Mouse (Mus musculus) c-Kit-positive CD71-positive TER-119-negative erythroid progenitor cells, embryonic 14.5 days (primary cell): Measurements from ENCODE around the gene Adamtsl1.

ENCODE experiments used
- DNase-seq: peaks from one replicate; pipeline ENCODE4 v3.0.0-alpha.2; 2013; ENCODE audit warnings: low read depth

Gene Adamtsl1

GRCm38 (mm10) chr4:86314442-86314841, 800.5 kb downstream of the Adamtsl1 start:
- no peak for DNase-seq

- DNase-seq: no peak
These were observed 801.1 kb downstream of the Adamtsl1 start for GRCm38 (mm10) chr4:86315122-86315521.

DNA sequence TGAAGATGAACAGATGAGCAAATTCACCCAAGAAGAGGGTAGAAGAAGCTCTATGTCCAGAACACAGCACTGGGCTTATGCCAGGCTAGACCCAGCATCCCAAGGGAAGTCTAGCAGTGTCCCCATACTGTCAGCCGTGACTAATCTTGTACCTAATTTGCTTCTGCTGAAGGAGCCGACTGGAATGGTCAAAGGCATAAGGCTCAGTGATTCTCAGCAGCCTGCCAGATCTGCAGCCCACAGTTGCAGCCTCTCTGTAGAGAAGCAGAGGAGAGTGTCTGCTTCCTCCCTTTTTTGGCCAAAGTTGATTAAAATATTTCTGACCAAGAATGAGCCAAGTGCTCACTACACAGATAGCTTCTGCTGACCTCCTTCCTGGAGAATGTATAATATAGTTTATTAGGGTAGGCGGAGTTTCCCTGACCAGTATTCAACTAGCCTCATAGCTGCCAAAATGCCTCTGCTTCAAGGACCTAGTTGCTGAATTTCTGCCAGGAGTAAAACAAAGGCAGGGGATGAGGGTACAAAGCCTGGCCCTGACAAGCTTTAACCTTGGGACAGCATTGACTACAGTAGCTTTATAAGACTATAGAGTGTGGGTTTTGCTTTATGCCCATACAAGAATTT, 804.1 kb downstream of the Adamtsl1 start:
- no peak for DNase-seq

- no peak for DNase-seq
These were observed 811.4 kb downstream of the Adamtsl1 start for GRCm38 (mm10) chr4:86325411-86325810.

DNA sequence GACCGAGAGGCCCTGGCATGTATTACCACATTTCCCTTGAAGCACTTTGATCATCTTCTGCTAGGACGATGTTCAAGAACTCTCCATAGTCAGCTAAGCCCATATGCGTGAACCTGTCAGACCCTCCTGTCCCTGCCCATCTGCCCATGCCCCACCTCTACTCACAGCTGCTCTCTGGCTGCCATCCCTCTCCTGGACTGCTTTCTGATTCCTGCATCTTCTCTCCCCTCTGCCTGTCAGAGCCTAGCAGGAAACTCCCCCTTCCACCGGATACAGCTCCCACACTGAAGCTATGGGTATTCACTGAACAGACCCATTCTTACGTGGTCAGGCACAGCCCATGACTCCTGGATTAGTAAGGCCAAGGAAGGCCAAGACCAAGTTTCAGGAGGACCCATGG, 812.0 kb downstream of the Adamtsl1 start:
- no peak for DNase-seq

- DNase-seq: no peak
These were observed 812.7 kb downstream of the Adamtsl1 start for GRCm38 (mm10) chr4:86326638-86327037.

- DNase-seq: no peak
These were observed 815.5 kb downstream of the Adamtsl1 start for GRCm38 (mm10) chr4:86329481-86329880.

GRCm38 (mm10) chr4:86335861-86336415, 822.0 kb downstream of the Adamtsl1 start:
- DNase-seq: no peak

- no peak for DNase-seq
These were observed 823.3 kb downstream of the Adamtsl1 start for GRCm38 (mm10) chr4:86337216-86337765.

- no peak for DNase-seq
These were observed 835.4 kb downstream of the Adamtsl1 start for GRCm38 (mm10) chr4:86349341-86349740.

- no peak for DNase-seq
These were observed 838.1 kb downstream of the Adamtsl1 start for GRCm38 (mm10) chr4:86352121-86352520.

DNA sequence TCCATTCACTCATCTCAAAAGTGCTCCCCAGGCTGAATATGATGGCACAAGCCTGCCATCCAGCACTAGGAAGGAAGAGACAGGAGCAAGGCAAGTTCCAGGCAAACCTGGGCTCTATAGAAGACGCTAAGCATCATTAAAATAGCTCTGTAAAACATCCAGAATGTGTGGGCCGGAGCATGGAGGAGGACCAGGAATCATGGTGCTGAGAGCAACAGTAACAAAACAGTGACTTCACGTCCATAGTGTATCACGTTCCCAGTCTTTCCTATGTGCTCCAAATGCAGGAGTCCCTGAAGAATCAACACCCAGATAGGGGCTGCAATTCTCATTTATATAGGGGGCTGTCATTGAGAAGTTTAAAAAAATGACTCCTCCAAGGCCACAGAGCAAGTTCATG, 839.6 kb downstream of the Adamtsl1 start:
- no peak for DNase-seq

DNA sequence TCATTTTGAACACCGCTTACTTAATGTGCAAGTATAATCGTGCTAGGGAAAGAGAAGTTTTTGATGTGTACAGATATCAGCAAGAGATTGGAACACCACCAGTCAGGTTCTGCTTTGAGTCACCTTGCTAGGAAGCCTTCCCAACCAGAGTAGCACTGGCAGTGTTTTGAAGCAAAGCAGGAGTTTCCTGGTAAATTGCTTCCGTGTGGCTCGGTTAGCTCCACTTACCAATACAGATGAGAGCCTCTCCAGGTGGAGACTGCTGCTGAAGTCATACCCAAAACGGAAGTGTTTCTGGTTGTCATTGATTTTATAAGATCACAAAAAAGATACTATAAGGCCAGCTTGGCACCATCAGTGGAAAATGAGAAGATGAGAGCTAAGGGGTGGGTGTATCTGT, 845.4 kb downstream of the Adamtsl1 start:
- no peak for DNase-seq

GRCm38 (mm10) chr4:86369055-86369454, 855.1 kb downstream of the Adamtsl1 start:
- no peak for DNase-seq

GRCm38 (mm10) chr4:86373166-86373565, 859.2 kb downstream of the Adamtsl1 start:
- no peak for DNase-seq

GRCm38 (mm10) chr4:86383124-86383523, 869.2 kb downstream of the Adamtsl1 start:
- no peak for DNase-seq

- no peak for DNase-seq
These were observed 871.1 kb downstream of the Adamtsl1 start for GRCm38 (mm10) chr4:86385121-86385520.

DNA sequence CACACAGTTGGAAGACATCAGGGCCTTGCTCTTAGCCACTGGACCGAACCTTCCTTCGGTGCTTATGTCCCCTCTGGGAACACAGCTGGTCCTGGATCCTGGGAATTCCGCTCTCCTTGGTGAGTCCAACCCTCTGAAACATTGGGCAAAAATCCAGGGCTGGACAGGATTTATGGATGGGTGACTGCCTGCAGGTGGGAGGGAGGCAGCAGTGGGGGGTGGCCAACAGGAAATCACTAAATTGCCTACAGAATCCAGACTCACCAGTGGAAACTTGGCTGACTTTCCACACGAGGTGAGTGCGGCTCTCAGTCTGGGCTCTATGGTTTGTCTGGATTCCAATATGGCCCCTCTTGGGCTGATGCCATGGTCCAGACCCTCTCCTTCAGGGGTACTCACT, 874.5 kb downstream of the Adamtsl1 start:
- no peak for DNase-seq

DNA sequence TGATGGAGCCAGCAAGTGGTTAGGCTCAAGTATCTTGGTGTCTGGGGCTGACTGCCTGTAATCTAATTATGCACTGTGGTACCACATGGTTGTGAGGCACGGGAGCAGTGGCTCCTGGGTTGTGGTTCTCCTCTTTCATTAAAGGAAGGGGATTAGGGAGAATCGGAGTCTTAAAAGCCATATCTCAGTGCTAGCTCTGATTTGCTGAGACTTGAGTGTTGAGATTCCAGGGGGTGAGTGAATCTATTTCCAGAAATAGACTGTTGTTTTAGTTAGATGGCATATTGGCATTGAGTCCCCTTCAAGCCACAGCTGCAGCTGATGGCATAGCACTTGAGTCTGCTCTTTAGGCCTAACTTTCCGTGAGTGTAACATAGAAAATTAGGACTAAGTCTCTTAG, 877.2 kb downstream of the Adamtsl1 start:
- no peak for DNase-seq

GRCm38 (mm10) chr4:86395636-86396035, 881.7 kb downstream of the Adamtsl1 start:
- DNase-seq: no peak

GRCm38 (mm10) chr4:86396672-86397288, 882.8 kb downstream of the Adamtsl1 start:
- DNase-seq: no peak

DNA sequence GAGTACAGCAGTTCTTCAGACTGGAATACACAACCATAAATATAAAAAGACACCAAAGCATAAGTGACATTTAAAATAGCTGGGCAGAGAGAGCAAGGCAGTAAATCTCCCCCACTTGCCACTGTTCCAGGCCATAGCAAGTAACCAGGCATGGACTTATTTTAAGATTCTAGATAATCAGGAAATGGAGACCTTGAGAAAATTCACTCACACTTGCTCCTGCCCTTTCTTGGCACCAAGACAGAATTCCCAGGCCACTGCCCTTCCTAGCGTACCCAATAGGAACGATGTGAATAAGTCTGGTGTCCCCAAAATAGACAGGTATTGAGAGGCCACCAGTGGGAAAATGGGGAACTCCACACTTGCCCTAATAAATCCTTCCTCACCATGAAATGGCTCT, 883.5 kb downstream of the Adamtsl1 start:
- DNase-seq: no peak

DNA sequence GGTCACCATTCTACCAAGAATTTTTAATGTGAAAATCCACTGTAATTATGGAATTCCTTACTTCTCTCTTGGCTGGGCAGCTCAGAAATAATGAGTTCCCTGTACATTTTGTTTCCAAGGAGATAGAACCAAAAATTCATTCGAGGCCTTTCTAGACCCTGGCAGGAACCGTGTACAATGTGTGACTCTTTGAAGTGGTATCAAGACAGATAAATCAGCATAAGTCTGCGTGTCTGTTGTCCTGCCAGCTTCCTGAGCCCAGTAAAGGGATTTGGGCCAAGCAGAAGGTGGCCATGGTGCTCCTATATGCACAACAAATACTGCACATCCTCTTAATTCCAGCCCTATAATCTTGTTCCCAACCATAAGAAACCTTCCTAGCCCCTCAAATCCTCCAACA, 887.1 kb downstream of the Adamtsl1 start:
- no peak for DNase-seq
